Mouse (Mus musculus): ENCODE measurements around the gene Vars. TPM values are rescaled to one million over a fixed set of nuclear protein-coding genes. Genes with fewer than 3 reads are reported as not detected.

Vars gene
- polyA plus RNA-seq, 1 experiment from 2014 or later, result 69.1 TPM

- peak overlapping the region; percentile 17; the same call in 1 of the 2 replicates for H3K27ac ChIP-seq
- H3K4me2 ChIP-seq (replicated peaks), result no peak overlapping the region
- ATAC-seq, result no peak
- H3K4me3 ChIP-seq (replicated peaks), result no peak overlapping the region
- H3K36me3 ChIP-seq, result peaks cover 3% of the 10 kb centered on the region; the same call in 1 of the 2 replicates
- H3K27me3 ChIP-seq, result no peaks in the 10 kb centered on the region
- WGBS, result 42% methylated on average over 11 of the region's 11 CpGs
- H3K9me3 ChIP-seq, result no peaks in the 10 kb centered on the region
- H3K9ac ChIP-seq (replicated peaks), result no peak overlapping the region
- peaks cover 67% of the 10 kb centered on the region for H3K4me1 ChIP-seq (replicated peaks)
Measured at GRCm38 (mm10) chr17:35048149-35048931, 47.6 kb downstream of the Vars start.

GRCm38 (mm10) chr17:35048932-35049440 lies 48.2 kb downstream of the Vars start:
- Histone ChIP-seq H3K9ac (replicated peaks) (no peak overlapping the region), H3K27me3 (no peaks in the 10 kb centered on the region), H3K4me3 (replicated peaks) (no peak overlapping the region), H3K27ac (no peak overlapping the region), H3K4me2 (replicated peaks) (peak overlapping the region; percentile 69), H3K9me3 (no peaks in the 10 kb centered on the region), H3K4me1 (replicated peaks) (peaks cover 67% of the 10 kb centered on the region), H3K36me3 (peaks cover 7% of the 10 kb centered on the region)
- 65% methylated on average over 5 of the region's 5 CpGs for WGBS
- no peak for ATAC-seq

GRCm38 (mm10) chr17:35049561-35050016 lies 48.8 kb downstream of the Vars start, which contains the start of gene Clic1:
TSS of gene Clic1 (plus strand) at chr17:35049966.
- H3K4me1 ChIP-seq (replicated peaks), result peaks cover 67% of the 10 kb centered on the region
- peaks cover 13% of the 10 kb centered on the region for H3K36me3 ChIP-seq
- 4% methylated on average over 11 of the region's 11 CpGs for WGBS
- no peaks in the 10 kb centered on the region for H3K9me3 ChIP-seq
- peak; percentile 10; the same call in 1 of the 2 replicates for ATAC-seq
- H3K4me2 ChIP-seq (replicated peaks), result peak within 1 kb of the TSS; percentile 69
- peak within 1 kb of the TSS; percentile 88 for H3K27ac ChIP-seq
- H3K27me3 ChIP-seq, result no peaks in the 10 kb centered on the region
- H3K9ac ChIP-seq (replicated peaks), result peak within 1 kb of the TSS; percentile 71
- H3K4me3 ChIP-seq (replicated peaks), result peak within 1 kb of the TSS; percentile 46

GRCm38 (mm10) chr17:35050126-35050750 lies 49.5 kb downstream of the Vars start:
- Histone ChIP-seq H3K36me3 (peaks cover 16% of the 10 kb centered on the region), H3K4me2 (replicated peaks) (peak overlapping the region; percentile 69), H3K9me3 (no peaks in the 10 kb centered on the region), H3K9ac (replicated peaks) (peak overlapping the region; percentile 71), H3K4me3 (replicated peaks) (peak overlapping the region; percentile 46), H3K4me1 (replicated peaks) (peaks cover 67% of the 10 kb centered on the region), H3K27me3 (no peaks in the 10 kb centered on the region), H3K27ac (peak overlapping the region; percentile 88)
- WGBS, result under 1% methylated on average over 27 of the region's 27 CpGs
- ATAC-seq, result no peak

DNA sequence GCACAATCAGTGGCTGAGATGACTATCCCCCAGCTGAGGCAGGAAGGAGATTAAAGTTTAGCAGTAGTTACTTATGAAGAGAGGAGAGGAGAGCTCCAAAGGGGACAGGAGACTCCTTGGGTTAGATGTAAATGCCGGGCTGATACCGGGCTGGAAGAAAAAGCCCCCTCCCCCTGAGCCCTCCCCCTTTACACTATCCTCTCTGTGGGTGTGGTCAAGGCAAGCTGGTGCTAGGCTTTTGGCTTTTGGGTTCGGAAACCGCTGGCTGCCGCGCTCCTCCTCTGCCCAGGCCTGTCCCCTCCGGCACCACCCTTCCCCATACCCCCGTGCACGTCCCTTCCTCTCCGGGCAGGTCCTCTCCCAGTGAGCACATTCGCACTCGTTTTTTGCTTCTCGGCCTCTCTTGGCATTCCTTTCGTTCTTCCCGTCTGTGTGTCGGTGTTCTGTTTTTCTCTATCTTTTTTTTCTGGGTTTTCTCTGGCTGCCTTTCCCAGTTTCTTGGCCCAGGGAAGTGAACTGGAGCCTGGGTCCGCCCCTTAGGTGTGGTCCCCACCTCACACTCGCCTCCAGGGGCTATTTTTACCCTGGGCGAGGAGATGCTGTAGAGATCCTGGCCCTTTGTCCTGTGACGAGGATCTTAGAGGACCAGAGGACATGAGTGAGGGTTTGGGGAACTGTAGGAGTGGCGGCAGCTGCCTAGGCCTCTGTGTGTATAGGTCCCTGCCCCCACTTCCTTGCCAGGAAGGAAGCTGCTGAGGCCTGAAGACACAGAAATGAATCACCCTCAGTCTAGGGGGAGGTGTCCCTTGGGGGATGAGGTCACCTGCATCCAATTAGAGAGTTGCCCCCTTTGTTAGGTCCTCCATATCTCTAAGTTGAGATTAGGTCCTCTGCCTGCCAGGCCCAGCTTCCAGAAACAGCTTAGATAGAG lies 50.6 kb downstream of the Vars start:
- peaks cover 58% of the 10 kb centered on the region for H3K4me1 ChIP-seq (replicated peaks)
- H3K27me3 ChIP-seq, result no peaks in the 10 kb centered on the region
- H3K4me3 ChIP-seq (replicated peaks), result peak overlapping the region; percentile 46
- H3K27ac ChIP-seq, result peak overlapping the region; percentile 90
- WGBS, result 2% methylated on average over 21 of the region's 21 CpGs
- ATAC-seq, result peak; percentile 43
- H3K4me2 ChIP-seq (replicated peaks), result peak overlapping the region; percentile 69
- no peaks in the 10 kb centered on the region for H3K9me3 ChIP-seq
- H3K36me3 ChIP-seq, result peaks cover 25% of the 10 kb centered on the region
- H3K9ac ChIP-seq (replicated peaks), result peak overlapping the region; percentile 76

GRCm38 (mm10) chr17:35052271-35052798 lies 51.5 kb downstream of the Vars start:
- no peaks in the 10 kb centered on the region for H3K9me3 ChIP-seq
- WGBS, result 77% methylated on average over 12 of the region's 12 CpGs
- peak overlapping the region; percentile 46 for H3K4me3 ChIP-seq (replicated peaks)
- H3K4me1 ChIP-seq (replicated peaks), result peaks cover 52% of the 10 kb centered on the region
- H3K27ac ChIP-seq, result peak overlapping the region; percentile 90
- no peak for ATAC-seq
- H3K27me3 ChIP-seq, result no peaks in the 10 kb centered on the region
- H3K9ac ChIP-seq (replicated peaks), result peak overlapping the region; percentile 76
- peaks cover 25% of the 10 kb centered on the region for H3K36me3 ChIP-seq
- peak overlapping the region; percentile 69 for H3K4me2 ChIP-seq (replicated peaks)

GRCm38 (mm10) chr17:35055691-35056495 lies 55.1 kb downstream of the Vars start:
- Histone ChIP-seq H3K4me3 (replicated peaks) (no peak overlapping the region), H3K36me3 (peaks cover 30% of the 10 kb centered on the region), H3K9me3 (no peaks in the 10 kb centered on the region), H3K9ac (replicated peaks) (no peak overlapping the region; the same call in 1 of the 2 replicates), H3K27ac (no peak overlapping the region), H3K4me2 (replicated peaks) (no peak overlapping the region), H3K27me3 (no peaks in the 10 kb centered on the region), H3K4me1 (replicated peaks) (peaks cover 41% of the 10 kb centered on the region)
- ATAC-seq, result no peak
- 91% methylated on average over 7 of the region's 7 CpGs for WGBS

DNA sequence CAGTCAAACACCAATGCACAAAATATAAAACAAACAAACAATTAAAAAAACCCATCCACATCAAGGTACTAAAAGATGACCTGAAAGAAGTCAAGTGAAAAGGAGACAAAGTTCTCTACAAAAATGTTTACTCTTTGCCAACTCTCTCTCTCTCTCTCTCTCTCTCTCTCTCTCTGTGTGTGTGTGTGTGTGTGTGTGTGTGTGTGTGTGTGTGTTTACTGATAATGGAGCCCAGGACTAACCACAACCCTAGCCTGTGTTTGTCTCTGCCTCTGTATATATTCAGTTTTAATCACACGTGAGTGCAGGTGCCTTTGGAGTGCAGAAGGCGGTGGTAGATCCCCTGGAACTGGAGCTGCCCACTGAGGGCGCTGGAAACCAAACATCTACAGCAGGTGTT lies 56.3 kb downstream of the Vars start:
- H3K36me3 ChIP-seq, result peaks cover 40% of the 10 kb centered on the region
- H3K4me2 ChIP-seq (replicated peaks), result no peak overlapping the region
- no peak for ATAC-seq
- no peak overlapping the region for H3K27ac ChIP-seq
- no peak overlapping the region for H3K9ac ChIP-seq (replicated peaks)
- no peaks in the 10 kb centered on the region for H3K9me3 ChIP-seq
- WGBS, result 85% methylated on average over 3 of the region's 3 CpGs
- H3K4me1 ChIP-seq (replicated peaks), result peaks cover 38% of the 10 kb centered on the region
- no peak overlapping the region for H3K4me3 ChIP-seq (replicated peaks)
- H3K27me3 ChIP-seq, result no peaks in the 10 kb centered on the region

DNA sequence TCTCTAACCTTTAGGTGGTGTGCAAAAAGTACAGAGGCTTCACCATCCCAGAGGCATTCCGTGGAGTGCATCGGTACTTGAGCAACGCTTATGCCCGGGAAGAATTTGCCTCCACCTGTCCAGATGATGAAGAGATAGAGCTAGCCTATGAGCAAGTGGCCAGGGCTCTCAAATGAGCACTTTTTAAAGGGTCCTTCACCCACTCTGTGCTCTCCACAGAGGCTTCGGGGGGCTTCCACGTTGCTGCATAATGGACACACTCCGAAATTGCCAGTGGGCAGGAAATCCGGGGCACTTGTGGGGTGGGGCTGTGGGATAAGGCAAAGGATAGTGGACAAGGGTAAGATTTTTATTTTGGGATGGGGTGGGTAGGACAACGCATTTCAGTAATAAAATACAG lies 57.5 kb downstream of the Vars start:
- Histone ChIP-seq H3K27ac (peak overlapping the region; percentile 88; the same call in 1 of the 2 replicates), H3K9me3 (no peaks in the 10 kb centered on the region), H3K4me1 (replicated peaks) (peaks cover 29% of the 10 kb centered on the region), H3K9ac (replicated peaks) (peak overlapping the region; percentile 91; the same call in 1 of the 2 replicates), H3K4me2 (replicated peaks) (peak overlapping the region; percentile 86), H3K36me3 (peaks cover 48% of the 10 kb centered on the region), H3K4me3 (replicated peaks) (peak overlapping the region; percentile 88), H3K27me3 (peaks cover 5% of the 10 kb centered on the region; the same call in 1 of the 2 replicates)
- 70% methylated on average over 9 of the region's 9 CpGs for WGBS
- peak; percentile 18; the same call in 1 of the 2 replicates for ATAC-seq

DNA sequence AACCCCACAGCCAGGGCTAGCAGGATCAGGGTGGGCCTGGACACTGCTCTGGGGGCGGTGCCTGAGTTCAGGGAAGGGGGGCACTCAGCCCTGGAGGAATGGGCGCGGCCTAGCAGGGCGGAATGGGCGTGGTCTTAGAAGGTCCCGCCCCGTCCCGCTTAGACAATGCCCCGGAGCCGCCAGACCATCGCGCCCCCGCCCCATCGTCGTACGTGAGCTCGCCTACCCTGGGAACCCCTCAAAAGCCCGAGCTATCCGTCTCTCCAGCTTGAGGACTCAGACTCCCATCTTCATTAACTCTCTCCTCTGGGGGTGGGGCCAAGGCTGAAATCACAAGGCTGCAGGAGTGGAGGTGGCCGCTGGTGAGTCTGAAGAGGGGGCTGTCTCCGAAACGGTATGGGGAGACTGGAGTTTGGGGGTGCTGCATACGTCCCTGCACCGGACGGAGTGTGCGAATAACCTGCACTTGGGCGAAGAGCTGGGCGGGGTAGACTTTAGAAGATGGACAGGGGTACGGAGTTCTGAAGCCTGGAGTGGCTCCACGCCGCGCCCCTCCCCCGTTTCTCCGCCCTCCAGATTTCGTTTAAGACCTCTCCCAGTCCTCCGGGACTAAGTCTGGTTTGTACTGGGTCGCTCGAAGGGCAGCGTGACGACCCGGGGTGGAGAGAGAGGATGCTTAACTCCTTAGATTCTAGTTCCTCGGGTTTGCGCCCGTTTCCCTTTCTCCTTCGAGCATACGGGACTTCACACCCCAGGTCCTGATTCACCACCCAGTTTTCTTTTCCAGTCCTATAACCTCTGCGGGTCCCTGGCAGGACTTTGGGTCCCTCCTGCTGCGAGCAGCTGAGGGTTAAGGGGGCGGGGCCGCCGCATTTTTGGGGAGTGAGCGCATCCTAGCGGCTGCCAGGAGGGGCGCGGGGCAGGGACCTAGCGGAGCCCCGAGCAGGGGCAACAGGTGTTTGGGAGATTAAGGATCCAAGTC lies 58.4 kb downstream of the Vars start, which contains the start of gene Ddah2:
Ddah2 (plus strand) TSS at position 125 of the 982 bp plus-strand sequence.
- Histone ChIP-seq H3K9me3 (no peaks in the 10 kb centered on the region), H3K27ac (peak within 1 kb of the TSS; percentile 88), H3K27me3 (peaks cover 14% of the 10 kb centered on the region), H3K9ac (replicated peaks) (peak within 1 kb of the TSS; percentile 91), H3K4me2 (replicated peaks) (peak within 1 kb of the TSS; percentile 86), H3K36me3 (peaks cover 46% of the 10 kb centered on the region), H3K4me3 (replicated peaks) (peak within 1 kb of the TSS; percentile 88), H3K4me1 (replicated peaks) (peaks cover 30% of the 10 kb centered on the region)
- peak; percentile 90 for ATAC-seq
- WGBS, result under 1% methylated on average over 57 of the region's 57 CpGs
